Mouse (Mus musculus): ENCODE measurements around the gene Grip2.

Gene Grip2

GRCm38 (mm10) chr6:91796736-91797135, 30.3 kb downstream of the Grip2 start:
- no peak for DNase-seq (ENCODE audit: extremely low read depth, insufficient read length, low spot score)

GRCm38 (mm10) chr6:91796064-91796463, 31.0 kb downstream of the Grip2 start:
- DNase-seq (ENCODE audit: extremely low read depth, insufficient read length, low spot score): no peak

- no peak for DNase-seq (ENCODE audit: extremely low read depth, insufficient read length, low spot score)
Observed at GRCm38 (mm10) chr6:91795640-91796039, 31.4 kb downstream of the Grip2 start.

- DNase-seq (ENCODE audit: extremely low read depth, insufficient read length, low spot score): no peak
Observed at GRCm38 (mm10) chr6:91788311-91788798, 38.7 kb downstream of the Grip2 start.

GRCm38 (mm10) chr6:91785018-91785417, 42.0 kb downstream of the Grip2 start:
- no peak for DNase-seq (ENCODE audit: extremely low read depth, insufficient read length, low spot score)

GRCm38 (mm10) chr6:91779206-91779605, 47.8 kb downstream of the Grip2 start:
- no peak for DNase-seq (ENCODE audit: extremely low read depth, insufficient read length, low spot score)

- peak; percentile 35 for DNase-seq (ENCODE audit: extremely low read depth, insufficient read length, low spot score)
Observed at GRCm38 (mm10) chr6:91776543-91776942, 50.5 kb downstream of the Grip2 start.

GRCm38 (mm10) chr6:91773951-91774350, 53.1 kb downstream of the Grip2 start:
- no peak for DNase-seq (ENCODE audit: extremely low read depth, insufficient read length, low spot score)

- no peak for DNase-seq (ENCODE audit: extremely low read depth, insufficient read length, low spot score)
Observed at GRCm38 (mm10) chr6:91767550-91767949, 59.5 kb downstream of the Grip2 start.

- no peak for DNase-seq (ENCODE audit: extremely low read depth, insufficient read length, low spot score)
Observed at GRCm38 (mm10) chr6:91762051-91762742, 64.9 kb downstream of the Grip2 start.

- no peak for DNase-seq (ENCODE audit: extremely low read depth, insufficient read length, low spot score)
Observed at GRCm38 (mm10) chr6:91754845-91755244, 72.2 kb downstream of the Grip2 start.

- no peak for DNase-seq (ENCODE audit: extremely low read depth, insufficient read length, low spot score)
Observed at GRCm38 (mm10) chr6:91754098-91754497, 73.0 kb downstream of the Grip2 start.

- no peak for DNase-seq (ENCODE audit: extremely low read depth, insufficient read length, low spot score)
Observed at GRCm38 (mm10) chr6:91752884-91753283, 74.2 kb downstream of the Grip2 start.

- no peak for DNase-seq (ENCODE audit: extremely low read depth, insufficient read length, low spot score)
Observed at GRCm38 (mm10) chr6:91750976-91751375, 76.1 kb downstream of the Grip2 start.

GRCm38 (mm10) chr6:91746776-91747175, 80.3 kb downstream of the Grip2 start:
- DNase-seq (ENCODE audit: extremely low read depth, insufficient read length, low spot score): no peak

GRCm38 (mm10) chr6:91745947-91746582, 81.0 kb downstream of the Grip2 start:
- DNase-seq (ENCODE audit: extremely low read depth, insufficient read length, low spot score): no peak

GRCm38 (mm10) chr6:91745246-91745645, 81.8 kb downstream of the Grip2 start:
- DNase-seq (ENCODE audit: extremely low read depth, insufficient read length, low spot score): no peak

GRCm38 (mm10) chr6:91743886-91744285, 83.2 kb downstream of the Grip2 start:
- no peak for DNase-seq (ENCODE audit: extremely low read depth, insufficient read length, low spot score)

- DNase-seq (ENCODE audit: extremely low read depth, insufficient read length, low spot score): no peak
Observed at GRCm38 (mm10) chr6:91742995-91743394, 84.1 kb downstream of the Grip2 start.

GRCm38 (mm10) chr6:91742466-91742865, 84.6 kb downstream of the Grip2 start:
- DNase-seq (ENCODE audit: extremely low read depth, insufficient read length, low spot score): no peak

GRCm38 (mm10) chr6:91741046-91741445, 86.0 kb downstream of the Grip2 start:
- DNase-seq (ENCODE audit: extremely low read depth, insufficient read length, low spot score): no peak

- peak; percentile 32 for DNase-seq (ENCODE audit: extremely low read depth, insufficient read length, low spot score)
Observed at GRCm38 (mm10) chr6:91738058-91738457, 89.0 kb downstream of the Grip2 start.
